Mouse (Mus musculus) thymus, adult 2 months (tissue): ENCODE results near the gene Celf5. TPM values are rescaled to one million over a fixed set of nuclear protein-coding genes. Genes with fewer than 3 reads are reported as not detected.

Source experiments
- DNase-seq: peaks from one replicate; pipeline ENCODE4 v3.0.0; 2021
- H3K27ac ChIP-seq: fragments of 200-500 bp; 2 replicates; pipeline ENCODE4 v1.5.1; 2012; ENCODE audit warnings: low read length, control low read depth; ENCODE audit not compliant: control insufficient read depth, insufficient read depth
- H3K27me3 ChIP-seq: fragments of 200-500 bp; 2 replicates; pipeline ENCODE4 v1.6.1; 2012; ENCODE audit warnings: mild to moderate bottlenecking, low read length, moderate library complexity, mixed read lengths; ENCODE audit not compliant: control insufficient read depth, insufficient read depth
- H3K36me3 ChIP-seq: fragments of 200-500 bp; 2 replicates; pipeline ENCODE4 v1.6.1; 2012; ENCODE audit warnings: mild to moderate bottlenecking, low read length, moderate library complexity; ENCODE audit not compliant: control insufficient read depth, insufficient read depth
- H3K4me1 ChIP-seq: fragments of 200-500 bp; replicated peaks from 2 replicates; pipeline ENCODE4 v1.6.1; 2012; ENCODE audit warnings: low read length; ENCODE audit not compliant: control insufficient read depth, insufficient read depth
- H3K4me3 ChIP-seq: fragments of 200-500 bp; 2 replicates; pipeline ENCODE4 v1.5.1; 2012; ENCODE audit warnings: mild to moderate bottlenecking, low read length, control low read depth, moderate library complexity; ENCODE audit not compliant: control insufficient read depth, insufficient read depth
- CTCF ChIP-seq: fragments of 200-500 bp; IDR thresholded peaks from 2 replicates; pipeline ENCODE4 v1.5.1; 2012; ENCODE audit warnings: mild to moderate bottlenecking, control low read depth, low read length, moderate library complexity, borderline replicate concordance; ENCODE audit not compliant: control insufficient read depth, poor library complexity, insufficient read depth; ENCODE audit errors: extremely low read depth
- POLR2A ChIP-seq: fragments of 200-500 bp; IDR thresholded peaks from 2 replicates; pipeline ENCODE4 v1.6.1; 2012; ENCODE audit warnings: mild to moderate bottlenecking, low read length, control low read depth, moderate library complexity; ENCODE audit not compliant: control insufficient read depth, poor library complexity, insufficient read depth; ENCODE audit errors: extremely low read depth
- WGBS: fragments of 180-500 bp; shearing (Covaris S2); methylation state at CpG from one replicate; pipeline ENCODE4 v1.1.7; 2018; 5-methylcytosine and 5-hydroxymethylcytosine counted together
- polyA plus RNA-seq: library from polyadenylated mRNA; depleted of rRNA; stranded (reverse); fragments of >200 nt; gene quantifications from 2 replicates; pipeline ENCODE4 v1.2.3, GENCODE M21; 2012

The Celf5 gene
- polyA plus RNA-seq, 1 experiment = 5.1 TPM

DNA sequence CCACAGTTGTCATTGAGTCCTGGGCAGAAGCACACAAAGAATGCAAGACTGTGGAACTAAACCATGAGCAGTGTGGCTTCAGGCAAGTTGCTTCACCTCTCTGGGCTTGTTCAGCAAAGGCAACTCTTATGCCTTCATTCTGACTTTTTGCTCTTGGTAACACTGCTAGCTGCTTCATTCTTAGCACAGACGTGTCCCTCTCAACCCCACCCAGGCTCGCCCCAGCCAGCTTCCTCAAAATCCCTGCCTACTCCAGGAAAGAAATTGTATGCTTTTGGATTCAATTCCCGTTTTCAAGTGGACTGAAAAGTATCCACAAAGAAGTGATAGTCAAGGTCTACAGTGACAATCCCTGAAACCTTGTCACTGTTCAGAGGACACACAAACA is 37.5 kb upstream of the Celf5 start:
- Histone ChIP-seq H3K27ac (no peak overlapping the region), H3K27me3 (no peaks in the 10 kb centered on the region; the same call in 1 of the 2 replicates), H3K36me3 (no peaks in the 10 kb centered on the region), H3K4me3 (no peak overlapping the region), H3K4me1 (peaks cover 17% of the 10 kb centered on the region)
- TF ChIP-seq CTCF = no peak
- TF ChIP-seq POLR2A = no peak
- 46% methylated on average over 3 of the region's 3 CpGs for WGBS
- DNase-seq = no peak

DNA sequence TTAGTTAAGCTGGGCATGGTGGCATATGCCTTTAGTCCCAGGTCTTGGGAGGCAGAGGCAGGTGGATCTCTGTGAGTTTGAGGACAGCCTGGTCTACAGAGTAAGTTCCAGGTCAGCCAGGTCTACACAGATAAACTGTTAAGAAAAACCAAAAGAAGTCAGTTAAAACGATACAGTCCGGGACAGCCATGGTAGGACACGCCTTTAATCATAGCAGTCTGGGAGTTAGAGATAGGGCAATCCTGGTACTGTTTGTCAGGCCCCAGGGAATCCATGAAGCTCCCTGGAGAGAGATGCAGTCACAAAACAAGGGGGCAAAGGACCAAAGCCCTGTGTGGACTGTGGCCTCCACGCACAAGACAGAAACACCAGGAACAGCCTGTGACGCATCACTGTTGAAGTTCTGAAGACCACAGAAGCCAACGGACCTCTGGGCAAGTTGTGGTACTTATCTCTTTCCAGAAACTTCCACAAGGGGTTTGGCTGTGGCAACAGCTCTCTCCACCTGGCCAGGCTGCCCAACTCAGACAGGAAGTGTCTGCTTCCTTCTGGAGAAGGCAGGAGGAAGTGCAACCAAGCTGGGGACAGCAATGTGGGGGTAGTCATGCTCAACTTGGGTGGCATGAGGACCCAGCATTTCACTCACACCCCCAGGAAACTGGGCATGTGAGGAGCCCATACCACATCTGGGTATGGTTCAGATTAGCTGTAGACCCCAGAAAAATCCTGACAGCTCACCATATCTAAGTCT is 36.9 kb upstream of the Celf5 start:
- TF ChIP-seq CTCF (no peak), POLR2A (no peak)
- Histone ChIP-seq H3K27ac (no peak overlapping the region), H3K4me1 (peaks cover 16% of the 10 kb centered on the region), H3K4me3 (no peak overlapping the region), H3K27me3 (no peaks in the 10 kb centered on the region; the same call in 1 of the 2 replicates), H3K36me3 (no peaks in the 10 kb centered on the region)
- no peak for DNase-seq
- WGBS = 22% methylated on average over 6 of the region's 6 CpGs

DNA sequence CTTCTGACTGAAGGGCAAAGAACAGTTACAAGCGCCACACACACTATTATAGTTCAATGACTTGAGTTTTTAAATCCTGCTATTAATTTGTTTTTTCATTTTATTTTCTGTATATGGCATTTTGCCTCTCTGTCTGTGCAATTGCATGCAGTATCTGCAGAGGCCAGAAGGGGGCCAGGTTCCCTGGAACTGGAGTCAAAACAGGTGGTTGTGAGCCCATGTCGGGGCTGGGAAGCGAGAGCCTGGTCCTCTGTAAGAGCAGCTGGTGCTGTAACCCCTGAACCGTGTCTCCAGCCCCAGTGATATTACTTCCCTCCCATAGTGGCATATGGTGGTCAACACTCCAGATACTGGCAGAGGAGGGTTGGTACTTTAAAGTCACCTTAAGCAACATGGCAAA is 36.0 kb upstream of the Celf5 start:
- H3K4me3 ChIP-seq = no peak overlapping the region
- TF ChIP-seq CTCF (peak; percentile 62; the same call in 1 of the 2 replicates), POLR2A (no peak)
- 24% methylated on average over 4 of the region's 4 CpGs for WGBS
- peak; percentile 85 for DNase-seq
- peaks cover 10% of the 10 kb centered on the region for H3K4me1 ChIP-seq
- H3K27ac ChIP-seq = no peak overlapping the region
- H3K27me3 ChIP-seq = no peaks in the 10 kb centered on the region; the same call in 1 of the 2 replicates
- no peaks in the 10 kb centered on the region for H3K36me3 ChIP-seq

DNA sequence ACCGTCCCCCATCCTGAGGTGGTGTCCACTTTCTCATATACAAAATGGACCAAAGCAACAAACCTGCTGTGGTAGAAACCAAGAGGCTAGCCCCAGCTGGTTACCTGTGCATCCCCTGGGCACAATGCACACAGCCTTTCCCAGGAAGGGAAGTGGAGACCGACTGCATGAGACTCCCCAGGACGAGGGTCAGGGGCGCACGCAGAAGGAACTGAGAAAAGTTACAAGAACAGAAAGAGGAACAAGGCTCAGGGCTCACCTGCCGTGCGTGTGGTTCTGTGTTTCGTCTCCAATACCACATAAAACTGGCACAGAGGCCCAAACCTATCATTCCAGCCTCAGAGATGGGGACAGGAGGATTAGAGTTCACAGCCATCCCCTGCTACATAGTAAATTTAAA is 34.7 kb upstream of the Celf5 start:
- 32% methylated on average over 8 of the region's 8 CpGs for WGBS
- Histone ChIP-seq H3K27ac (no peak overlapping the region), H3K4me1 (peaks cover 8% of the 10 kb centered on the region), H3K4me3 (no peak overlapping the region), H3K36me3 (no peaks in the 10 kb centered on the region), H3K27me3 (no peaks in the 10 kb centered on the region)
- no peak for TF ChIP-seq POLR2A
- TF ChIP-seq CTCF = no peak
- DNase-seq = no peak

DNA sequence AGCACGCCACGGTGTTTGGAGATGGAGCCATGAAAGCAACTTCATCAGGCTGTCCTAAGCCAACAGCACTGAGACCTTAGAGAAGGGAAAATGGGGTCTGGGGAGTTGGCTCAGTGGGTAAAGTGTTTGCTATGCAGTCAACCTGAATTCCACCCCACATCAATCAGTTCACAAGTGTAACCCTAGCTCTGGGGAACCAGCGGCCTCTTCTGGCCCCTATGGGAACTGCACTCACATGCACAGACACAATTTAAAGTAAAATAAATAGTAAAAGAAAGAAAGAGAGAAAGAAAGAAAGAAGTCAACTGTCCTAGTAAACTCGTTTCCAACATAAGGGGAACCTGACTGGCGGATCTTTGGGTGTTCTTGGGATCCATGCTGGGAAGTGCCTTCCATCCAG is 31.3 kb upstream of the Celf5 start:
- Histone ChIP-seq H3K27me3 (no peaks in the 10 kb centered on the region), H3K4me3 (no peak overlapping the region), H3K27ac (no peak overlapping the region), H3K36me3 (no peaks in the 10 kb centered on the region), H3K4me1 (peaks cover 18% of the 10 kb centered on the region)
- TF ChIP-seq POLR2A = no peak
- TF ChIP-seq CTCF = no peak
- no peak for DNase-seq
- WGBS = 95% methylated on average over 5 of the region's 5 CpGs

DNA sequence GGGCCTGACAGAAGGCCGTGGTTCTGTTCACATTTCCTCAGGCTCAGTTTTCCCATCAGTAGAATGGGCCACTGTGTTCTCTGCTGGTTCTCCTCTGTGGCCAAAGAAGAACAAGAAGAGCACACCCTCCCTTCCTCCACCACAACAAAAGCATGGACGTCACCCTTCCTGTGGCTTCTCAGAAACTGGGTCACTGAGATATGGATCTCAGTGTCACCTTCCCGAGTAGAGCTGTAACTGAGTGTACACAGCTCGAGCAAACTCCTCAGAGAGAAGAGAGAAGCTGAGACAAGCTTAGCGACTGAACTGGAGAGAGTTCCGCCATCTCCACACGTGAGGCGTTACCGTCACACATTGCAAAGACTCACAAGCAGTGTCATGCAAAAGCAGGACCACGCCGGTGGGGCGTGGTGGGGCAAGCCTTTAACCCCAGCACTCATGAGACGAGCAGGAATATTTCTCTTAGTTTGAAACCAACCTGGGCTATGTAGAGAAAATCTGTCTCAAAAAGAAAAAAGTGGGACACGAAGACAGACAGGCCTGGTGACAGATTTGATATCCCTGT is 27.8 kb upstream of the Celf5 start:
- H3K4me1 ChIP-seq = peaks cover 22% of the 10 kb centered on the region
- TF ChIP-seq CTCF (no peak), POLR2A (no peak)
- peak overlapping the region; percentile 63; the same call in 1 of the 2 replicates for H3K27ac ChIP-seq
- no peak overlapping the region for H3K4me3 ChIP-seq
- no peaks in the 10 kb centered on the region for H3K27me3 ChIP-seq
- WGBS = 53% methylated on average over 14 of the region's 14 CpGs
- no peak for DNase-seq
- H3K36me3 ChIP-seq = no peaks in the 10 kb centered on the region
